Mouse (Mus musculus) thymus, adult 2 months (tissue): Measurements from ENCODE around the gene Xrra1. TPM values are rescaled to one million over a fixed set of nuclear protein-coding genes. Genes with fewer than 3 reads are reported as not detected.

Source experiments
- DNase-seq: peaks from one replicate; pipeline ENCODE4 v3.0.0; 2021
- H3K27ac ChIP-seq: fragments of 200-500 bp; 2 replicates; pipeline ENCODE4 v1.5.1; 2012; ENCODE audit warnings: low read length, control low read depth; ENCODE audit not compliant: control insufficient read depth, insufficient read depth
- H3K27me3 ChIP-seq: fragments of 200-500 bp; 2 replicates; pipeline ENCODE4 v1.6.1; 2012; ENCODE audit warnings: mild to moderate bottlenecking, low read length, moderate library complexity, mixed read lengths; ENCODE audit not compliant: control insufficient read depth, insufficient read depth
- H3K36me3 ChIP-seq: fragments of 200-500 bp; 2 replicates; pipeline ENCODE4 v1.6.1; 2012; ENCODE audit warnings: mild to moderate bottlenecking, low read length, moderate library complexity; ENCODE audit not compliant: control insufficient read depth, insufficient read depth
- H3K4me1 ChIP-seq: fragments of 200-500 bp; replicated peaks from 2 replicates; pipeline ENCODE4 v1.6.1; 2012; ENCODE audit warnings: low read length; ENCODE audit not compliant: control insufficient read depth, insufficient read depth
- H3K4me3 ChIP-seq: fragments of 200-500 bp; 2 replicates; pipeline ENCODE4 v1.5.1; 2012; ENCODE audit warnings: mild to moderate bottlenecking, low read length, control low read depth, moderate library complexity; ENCODE audit not compliant: control insufficient read depth, insufficient read depth
- CTCF ChIP-seq: fragments of 200-500 bp; IDR thresholded peaks from 2 replicates; pipeline ENCODE4 v1.5.1; 2012; ENCODE audit warnings: mild to moderate bottlenecking, control low read depth, low read length, moderate library complexity, borderline replicate concordance; ENCODE audit not compliant: control insufficient read depth, poor library complexity, insufficient read depth; ENCODE audit errors: extremely low read depth
- POLR2A ChIP-seq: fragments of 200-500 bp; IDR thresholded peaks from 2 replicates; pipeline ENCODE4 v1.6.1; 2012; ENCODE audit warnings: mild to moderate bottlenecking, low read length, control low read depth, moderate library complexity; ENCODE audit not compliant: control insufficient read depth, poor library complexity, insufficient read depth; ENCODE audit errors: extremely low read depth
- WGBS: fragments of 180-500 bp; shearing (Covaris S2); methylation state at CpG from one replicate; pipeline ENCODE4 v1.1.7; 2018; 5-methylcytosine and 5-hydroxymethylcytosine counted together
- polyA plus RNA-seq: library from polyadenylated mRNA; depleted of rRNA; stranded (reverse); fragments of >200 nt; gene quantifications from 2 replicates; pipeline ENCODE4 v1.2.3, GENCODE M21; 2012; rRNA removed

Xrra1 gene
- polyA plus RNA-seq, 1 experiment = 26.0 TPM

- 26% methylated on average over 8 of the region's 8 CpGs for WGBS
- DNase-seq = no peak
- Histone ChIP-seq H3K27me3 (no peaks in the 10 kb centered on the region), H3K36me3 (no peaks in the 10 kb centered on the region), H3K27ac (no peak overlapping the region), H3K4me1 (peaks cover 14% of the 10 kb centered on the region), H3K4me3 (no peak overlapping the region)
- no peak for TF ChIP-seq CTCF
- no peak for TF ChIP-seq POLR2A
Measured at GRCm38 (mm10) chr7:99962536-99963236, 103.8 kb downstream of the Xrra1 start.

GRCm38 (mm10) chr7:99963237-99963860 is 104.4 kb downstream of the Xrra1 start:
- Histone ChIP-seq H3K27me3 (no peaks in the 10 kb centered on the region), H3K36me3 (no peaks in the 10 kb centered on the region), H3K4me3 (no peak overlapping the region), H3K4me1 (peaks cover 14% of the 10 kb centered on the region), H3K27ac (no peak overlapping the region)
- 91% methylated on average over 3 of the region's 3 CpGs for WGBS
- no peak for TF ChIP-seq POLR2A
- TF ChIP-seq CTCF = no peak
- no peak for DNase-seq

GRCm38 (mm10) chr7:99965020-99965841 is 106.3 kb downstream of the Xrra1 start:
- Histone ChIP-seq H3K36me3 (no peaks in the 10 kb centered on the region), H3K4me1 (peaks cover 14% of the 10 kb centered on the region), H3K27ac (no peak overlapping the region), H3K4me3 (no peak overlapping the region), H3K27me3 (no peaks in the 10 kb centered on the region)
- no peak for DNase-seq
- no peak for TF ChIP-seq POLR2A
- TF ChIP-seq CTCF = no peak
- 69% methylated on average over 9 of the region's 9 CpGs for WGBS

GRCm38 (mm10) chr7:99966011-99966721 is 107.2 kb downstream of the Xrra1 start:
- peaks cover 14% of the 10 kb centered on the region for H3K4me1 ChIP-seq
- TF ChIP-seq POLR2A = no peak
- TF ChIP-seq CTCF = no peak
- H3K27me3 ChIP-seq = no peaks in the 10 kb centered on the region
- no peak for DNase-seq
- no peaks in the 10 kb centered on the region for H3K36me3 ChIP-seq
- H3K27ac ChIP-seq = no peak overlapping the region
- 92% methylated on average over 9 of the region's 9 CpGs for WGBS
- no peak overlapping the region for H3K4me3 ChIP-seq

Other genes starting within 250 kb of the Xrra1 start
- gene Tpbgl, start 232.0 kb upstream of the Xrra1 start, polyA plus RNA-seq = 3.8 and 4.6 TPM in 2 replicates
- gene Slco2b1, start 147.8 kb upstream of the Xrra1 start, polyA plus RNA-seq = 29.8 and 36.1 TPM in 2 replicates
- gene Olfr520, start 128.8 kb upstream of the Xrra1 start, polyA plus RNA-seq = not detected in 2 replicates
- not detected in 2 replicates for gene Olfr521, start 95.6 kb upstream of the Xrra1 start, polyA plus RNA-seq
- 32.1 and 49.1 TPM in 2 replicates for gene Neu3, start 30.7 kb upstream of the Xrra1 start, polyA plus RNA-seq
- gene Spcs2, start 4.3 kb downstream of the Xrra1 start, polyA plus RNA-seq = 83.7 and 91.7 TPM in 2 replicates
- 13.3 and 16.4 TPM in 2 replicates for gene Rnf169, start 121.3 kb downstream of the Xrra1 start, polyA plus RNA-seq
- gene Chrdl2, start 147.1 kb downstream of the Xrra1 start, polyA plus RNA-seq = 0.05 TPM in 1 of 2 replicates, not detected in the other